Mouse (Mus musculus): ENCODE results near the gene Fgfr2. TPM values are rescaled to one million over a fixed set of nuclear protein-coding genes. Genes with fewer than 3 reads are reported as not detected.
"Not testable (repeated sequence)": the region's sequence is repeated elsewhere in the genome, so short reads cannot be mapped to it uniquely, and the experiment has no call there.

Gene Fgfr2
- polyA plus RNA-seq, 1 experiment from 2014 or later, result 17.2 TPM

DNA sequence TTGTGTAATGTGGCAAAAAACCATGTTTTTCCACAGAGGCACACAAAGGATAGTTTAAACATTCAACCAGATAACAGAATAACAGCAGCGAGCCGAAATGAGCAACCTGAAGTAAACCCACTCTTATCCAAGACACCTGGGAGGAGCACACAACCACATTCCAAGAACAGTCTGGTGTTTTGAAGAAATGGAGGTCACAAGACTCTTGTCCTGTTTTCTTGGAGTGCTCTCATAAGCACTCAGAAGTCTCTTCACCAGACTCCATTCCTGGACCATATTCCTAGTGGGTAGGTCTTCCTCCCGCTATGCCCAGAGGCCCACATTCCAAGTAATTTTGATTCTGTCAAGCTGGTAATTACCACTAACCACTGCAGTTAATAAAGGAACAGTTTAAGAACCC lies 1973.0 kb downstream of the Fgfr2 start:
- H3K4me1 ChIP-seq (replicated peaks), result no peaks in the 10 kb centered on the region
- no peak overlapping the region for H3K4me3 ChIP-seq
- no peak overlapping the region for H3K9ac ChIP-seq
- H3K36me3 ChIP-seq, result no peaks in the 10 kb centered on the region
- 70% methylated on average over 3 of the region's 3 CpGs for WGBS
- H3K27ac ChIP-seq, result no peak overlapping the region
- H3K9me3 ChIP-seq (replicated peaks), result no peaks in the 10 kb centered on the region
- ATAC-seq (replicated peaks; ENCODE audit: insufficient number of reproducible peaks, insufficient read depth, low FRiP score, low read depth), result no peak
- H3K27me3 ChIP-seq, result peaks cover 7% of the 10 kb centered on the region; the same call in 1 of the 2 replicates
- H3K4me2 ChIP-seq, result no peak overlapping the region

DNA sequence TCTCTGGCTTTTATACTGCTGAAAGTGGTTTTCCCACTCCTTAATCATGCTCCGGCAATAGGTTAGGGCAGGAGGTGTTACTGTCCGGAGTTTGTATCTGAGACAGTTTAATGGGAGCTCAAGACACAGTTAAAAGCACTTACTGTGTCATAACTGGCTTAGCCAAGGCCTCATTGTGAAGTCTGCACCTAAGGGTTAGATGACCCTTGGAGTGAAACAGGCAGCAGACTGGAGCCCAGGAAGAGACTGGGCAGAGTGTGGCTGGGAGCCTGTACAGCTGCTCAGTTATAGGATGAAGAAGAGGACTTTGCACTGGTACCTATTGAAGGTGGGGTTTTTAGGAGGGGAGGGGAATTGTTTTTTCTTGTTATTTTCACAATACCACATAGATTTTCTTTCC lies 1976.9 kb downstream of the Fgfr2 start, which contains the start of gene 4933402N03Rik:
TSS of gene 4933402N03Rik (minus strand) at position 101 of the 400 bp plus-strand sequence.
- Histone ChIP-seq H3K9me3 (replicated peaks) (no peaks in the 10 kb centered on the region), H3K9ac (no peak within 1 kb of the TSS), H3K4me2 (no peak within 1 kb of the TSS), H3K36me3 (no peaks in the 10 kb centered on the region), H3K4me3 (no peak within 1 kb of the TSS), H3K4me1 (replicated peaks) (no peaks in the 10 kb centered on the region), H3K27ac (no peak within 1 kb of the TSS), H3K27me3 (peaks cover 7% of the 10 kb centered on the region; the same call in 1 of the 2 replicates)
- no peak for ATAC-seq (replicated peaks; ENCODE audit: insufficient number of reproducible peaks, insufficient read depth, low FRiP score, low read depth)
- WGBS, result 80% methylated on average over 2 of the region's 2 CpGs

DNA sequence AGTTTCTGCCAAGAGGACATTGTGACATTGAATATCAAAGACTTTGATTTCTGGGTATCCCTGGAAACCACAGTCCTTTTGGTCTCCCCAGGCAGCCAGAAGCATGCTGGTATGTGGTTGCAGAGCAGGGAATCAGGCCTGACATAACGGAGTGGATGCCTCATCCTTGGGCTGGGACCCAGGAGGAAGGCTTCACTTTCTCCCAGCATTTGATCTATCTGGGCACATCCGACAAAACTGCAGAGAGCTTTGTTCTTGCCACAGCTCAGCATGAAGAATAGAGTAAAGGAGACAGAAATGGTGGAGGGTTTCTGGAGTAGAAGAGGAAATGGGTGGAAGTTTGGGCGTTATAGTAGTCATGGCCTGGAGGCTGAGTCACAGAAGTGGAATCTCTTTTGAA lies 1990.0 kb downstream of the Fgfr2 start:
- Histone ChIP-seq H3K4me3 (no peak overlapping the region), H3K36me3 (no peaks in the 10 kb centered on the region), H3K4me2 (no peak overlapping the region), H3K4me1 (replicated peaks) (no peaks in the 10 kb centered on the region), H3K27ac (no peak overlapping the region), H3K9me3 (replicated peaks) (no peaks in the 10 kb centered on the region), H3K27me3 (no peaks in the 10 kb centered on the region; the same call in 1 of the 2 replicates), H3K9ac (no peak overlapping the region)
- 63% methylated on average over 3 of the region's 3 CpGs for WGBS
- no peak for ATAC-seq (replicated peaks; ENCODE audit: insufficient number of reproducible peaks, insufficient read depth, low FRiP score, low read depth)

DNA sequence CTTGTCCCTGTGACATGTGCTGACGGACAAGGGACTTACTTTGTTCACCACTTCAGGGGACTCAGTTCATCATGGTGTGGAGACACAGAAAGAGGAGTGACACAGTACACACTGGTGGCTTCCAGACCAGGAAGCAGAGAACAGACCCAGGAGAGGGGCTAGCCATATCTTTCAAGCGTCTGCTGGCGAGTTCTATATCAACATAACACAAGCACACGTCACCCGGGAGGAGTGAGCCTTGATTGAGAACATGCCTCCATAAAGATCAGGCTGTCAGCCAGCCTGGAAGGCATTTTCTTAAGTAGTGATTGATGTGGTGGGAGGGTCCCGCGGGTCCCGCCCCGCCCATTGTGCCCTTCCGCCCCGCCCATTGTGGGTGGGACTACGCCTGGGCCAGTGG lies 1993.1 kb downstream of the Fgfr2 start:
- WGBS, result 41% methylated on average over 12 of the region's 12 CpGs
- no peak overlapping the region for H3K9ac ChIP-seq
- H3K27ac ChIP-seq, result no peak overlapping the region
- ATAC-seq (replicated peaks; ENCODE audit: insufficient number of reproducible peaks, insufficient read depth, low FRiP score, low read depth), result peak; percentile 66; the same call in 1 of the 2 replicates
- no peaks in the 10 kb centered on the region for H3K4me1 ChIP-seq (replicated peaks)
- H3K9me3 ChIP-seq (replicated peaks), result no peaks in the 10 kb centered on the region
- no peaks in the 10 kb centered on the region; the same call in 1 of the 2 replicates for H3K27me3 ChIP-seq
- no peak overlapping the region for H3K4me2 ChIP-seq
- no peak overlapping the region for H3K4me3 ChIP-seq
- no peaks in the 10 kb centered on the region for H3K36me3 ChIP-seq

DNA sequence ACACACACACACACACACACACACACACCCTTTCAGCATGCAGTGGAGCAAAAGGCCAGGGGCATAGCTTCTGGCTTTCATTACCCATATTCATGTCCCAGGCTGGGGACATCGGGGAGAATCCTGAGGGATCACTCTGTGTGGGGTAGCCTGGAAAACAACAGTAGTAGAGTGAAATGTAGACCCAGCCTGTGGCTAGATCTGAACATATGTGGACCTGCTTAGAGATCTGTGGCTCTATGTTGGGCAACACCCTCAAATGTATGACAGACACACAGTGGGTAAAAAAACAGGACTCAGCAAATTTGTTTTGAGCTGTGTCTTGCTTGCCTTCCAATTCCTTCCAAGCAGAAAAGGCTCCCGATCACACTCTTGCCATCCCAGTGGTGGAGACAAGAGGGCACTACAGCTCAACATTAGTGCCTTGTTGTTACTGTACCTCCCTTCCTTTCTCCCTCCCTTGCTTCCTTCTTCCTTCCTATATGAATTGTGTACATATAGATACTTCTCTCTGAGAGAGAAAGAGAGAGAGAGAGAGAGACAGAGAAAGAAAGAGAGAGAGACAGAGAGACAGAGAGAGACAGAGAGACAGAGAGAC lies 2000.8 kb downstream of the Fgfr2 start:
- Histone ChIP-seq H3K27ac (no peak overlapping the region), H3K36me3 (no peaks in the 10 kb centered on the region), H3K4me3 (no peak overlapping the region), H3K9ac (no peak overlapping the region), H3K4me1 (replicated peaks) (no peaks in the 10 kb centered on the region), H3K27me3 (no peaks in the 10 kb centered on the region), H3K9me3 (replicated peaks) (no peaks in the 10 kb centered on the region), H3K4me2 (no peak overlapping the region)
- 87% methylated on average over 2 of the region's 2 CpGs for WGBS
- no peak for ATAC-seq (replicated peaks; ENCODE audit: insufficient number of reproducible peaks, insufficient read depth, low FRiP score, low read depth)

GRCm38 (mm10) chr7:131114434-131114833 lies 2008.7 kb downstream of the Fgfr2 start:
- H3K27ac ChIP-seq, result peak overlapping the region; percentile 27
- H3K9me3 ChIP-seq (replicated peaks), result no peaks in the 10 kb centered on the region
- no peak overlapping the region for H3K9ac ChIP-seq
- H3K4me3 ChIP-seq, result no peak overlapping the region
- H3K4me1 ChIP-seq (replicated peaks), result peaks cover 6% of the 10 kb centered on the region; the same call in 1 of the 2 replicates
- no peak overlapping the region for H3K4me2 ChIP-seq
- 43% methylated on average over 2 of the region's 2 CpGs for WGBS
- no peaks in the 10 kb centered on the region for H3K36me3 ChIP-seq
- no peaks in the 10 kb centered on the region for H3K27me3 ChIP-seq
- ATAC-seq (replicated peaks; ENCODE audit: insufficient number of reproducible peaks, insufficient read depth, low FRiP score, low read depth), result no peak

DNA sequence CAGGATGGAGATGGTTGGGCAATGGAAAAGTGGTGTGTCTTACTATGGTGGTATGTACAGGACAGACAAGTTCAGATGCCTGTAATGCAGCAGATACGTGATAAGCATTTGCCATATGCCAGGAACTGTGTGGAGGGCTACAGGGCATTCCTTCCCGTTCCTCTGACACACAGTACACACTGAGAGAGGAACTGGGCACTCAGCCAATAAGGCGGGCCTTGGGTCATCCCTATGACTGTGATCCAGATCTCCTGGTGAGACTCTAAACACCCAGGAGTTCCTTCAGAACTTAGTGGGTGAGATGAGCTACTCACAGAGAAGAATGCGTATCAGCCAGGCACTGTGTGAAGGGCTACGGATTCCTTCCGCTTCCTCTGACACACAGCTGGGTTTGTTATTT lies 2009.5 kb downstream of the Fgfr2 start:
- Histone ChIP-seq H3K36me3 (no peaks in the 10 kb centered on the region), H3K4me2 (no peak overlapping the region), H3K27me3 (no peaks in the 10 kb centered on the region), H3K9ac (no peak overlapping the region), H3K27ac (peak overlapping the region; percentile 27), H3K4me3 (no peak overlapping the region), H3K9me3 (replicated peaks) (no peaks in the 10 kb centered on the region), H3K4me1 (replicated peaks) (peaks cover 6% of the 10 kb centered on the region; the same call in 1 of the 2 replicates)
- 32% methylated on average over 6 of the region's 6 CpGs for WGBS
- ATAC-seq (replicated peaks; ENCODE audit: insufficient number of reproducible peaks, insufficient read depth, low FRiP score, low read depth), result no peak

- peaks cover 6% of the 10 kb centered on the region; the same call in 1 of the 2 replicates for H3K4me1 ChIP-seq (replicated peaks)
- 28% methylated on average over 3 of the region's 3 CpGs for WGBS
- no peaks in the 10 kb centered on the region for H3K27me3 ChIP-seq
- H3K4me2 ChIP-seq, result no peak overlapping the region
- H3K36me3 ChIP-seq, result no peaks in the 10 kb centered on the region
- no peak overlapping the region for H3K9ac ChIP-seq
- H3K9me3 ChIP-seq (replicated peaks), result no peaks in the 10 kb centered on the region
- no peak overlapping the region for H3K4me3 ChIP-seq
- no peak for ATAC-seq (replicated peaks; ENCODE audit: insufficient number of reproducible peaks, insufficient read depth, low FRiP score, low read depth)
- no peak overlapping the region for H3K27ac ChIP-seq
Observed at GRCm38 (mm10) chr7:131112486-131112885, 2010.7 kb downstream of the Fgfr2 start.

GRCm38 (mm10) chr7:131082403-131082802 lies 2040.7 kb downstream of the Fgfr2 start:
- WGBS, result 76% methylated on average over 9 of the region's 9 CpGs
- not testable (repeated sequence) for H3K4me3 ChIP-seq; H3K27me3 ChIP-seq; H3K27ac ChIP-seq; H3K36me3 ChIP-seq; H3K4me1 ChIP-seq (replicated peaks); ATAC-seq (replicated peaks; ENCODE audit: insufficient number of reproducible peaks, insufficient read depth, low FRiP score, low read depth); H3K4me2 ChIP-seq; H3K9me3 ChIP-seq (replicated peaks); H3K9ac ChIP-seq

- Histone ChIP-seq H3K9me3 (replicated peaks) (no peaks in the 10 kb centered on the region), H3K4me1 (replicated peaks) (no peaks in the 10 kb centered on the region), H3K9ac (no peak overlapping the region), H3K4me2 (no peak overlapping the region), H3K27me3 (no peaks in the 10 kb centered on the region), H3K4me3 (no peak overlapping the region), H3K27ac (no peak overlapping the region), H3K36me3 (no peaks in the 10 kb centered on the region)
- WGBS, result 0% methylated on average over 1 of the region's 1 CpGs
- ATAC-seq (replicated peaks; ENCODE audit: insufficient number of reproducible peaks, insufficient read depth, low FRiP score, low read depth), result no peak
Observed at GRCm38 (mm10) chr7:131075956-131076355, 2047.2 kb downstream of the Fgfr2 start.

- not testable (repeated sequence) for H3K27me3 ChIP-seq; H3K36me3 ChIP-seq; H3K9ac ChIP-seq; H3K4me3 ChIP-seq; H3K9me3 ChIP-seq (replicated peaks); ATAC-seq (replicated peaks; ENCODE audit: insufficient number of reproducible peaks, insufficient read depth, low FRiP score, low read depth); H3K4me1 ChIP-seq (replicated peaks); H3K4me2 ChIP-seq; H3K27ac ChIP-seq
- 72% methylated on average over 6 of the region's 6 CpGs for WGBS
Observed at GRCm38 (mm10) chr7:131074098-131074497, 2049.1 kb downstream of the Fgfr2 start.

- not testable (repeated sequence) for H3K9me3 ChIP-seq (replicated peaks); ATAC-seq (replicated peaks; ENCODE audit: insufficient number of reproducible peaks, insufficient read depth, low FRiP score, low read depth)
- 79% methylated on average over 3 of the region's 3 CpGs for WGBS
Observed at GRCm38 (mm10) chr7:131073476-131073875, 2049.7 kb downstream of the Fgfr2 start.

More at GRCm38 (mm10) chr7:131073476-131073875, 2049.7 kb downstream of the Fgfr2 start:
- H3K27ac ChIP-seq; H3K27me3 ChIP-seq; H3K4me1 ChIP-seq (replicated peaks); H3K4me2 ChIP-seq; H3K4me3 ChIP-seq; H3K9ac ChIP-seq; H3K36me3 ChIP-seq: not testable (repeated sequence)
